Mouse (Mus musculus) ovary, postnatal 36 days (tissue): ENCODE data around the gene Nav2.

ENCODE experiments used
- DNase-seq: peaks from one replicate; pipeline ENCODE4 v3.0.0; 2022; ENCODE audit warnings: low spot score, mixed read lengths

Gene Nav2

DNA sequence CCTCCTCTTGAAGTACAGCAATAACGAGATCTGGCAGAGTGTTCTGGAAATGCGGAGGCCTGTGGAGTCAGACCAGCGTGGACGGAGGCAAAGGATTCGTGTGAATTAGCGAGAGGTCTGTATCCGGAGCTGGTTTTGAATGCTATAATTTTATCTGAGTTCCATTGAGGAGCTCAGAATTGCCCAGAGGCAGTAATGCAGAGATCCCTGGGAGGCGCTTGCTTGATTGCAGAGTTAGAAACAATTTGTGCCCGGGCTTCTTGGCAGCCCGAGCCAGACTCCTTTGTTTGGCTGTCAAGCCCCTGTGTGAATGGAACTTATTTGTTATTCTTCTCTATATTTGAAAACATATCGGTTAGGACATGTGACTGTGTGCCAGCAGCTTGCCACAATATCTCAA, 255.3 kb downstream of the Nav2 start:
- no peak for DNase-seq

DNA sequence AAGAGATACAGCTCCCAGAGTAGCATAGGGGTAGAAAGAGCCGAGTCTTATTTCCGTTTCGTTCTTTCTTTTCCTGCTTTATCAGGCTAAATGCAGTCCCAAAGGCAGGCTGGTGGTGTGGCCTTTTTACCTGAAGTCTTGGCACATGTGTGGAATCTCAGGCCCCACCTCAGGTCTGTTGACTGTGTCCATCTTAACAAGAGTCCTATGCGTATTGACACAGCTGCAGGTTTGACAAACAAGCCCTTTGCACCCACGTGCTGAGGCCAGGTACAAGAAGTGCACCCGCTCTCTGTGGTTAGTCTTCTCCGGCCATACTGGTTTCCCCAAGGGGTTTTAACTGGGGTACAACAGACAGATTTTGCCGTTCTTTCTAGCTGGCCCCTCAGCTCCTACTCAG, 256.4 kb downstream of the Nav2 start:
- no peak for DNase-seq

DNA sequence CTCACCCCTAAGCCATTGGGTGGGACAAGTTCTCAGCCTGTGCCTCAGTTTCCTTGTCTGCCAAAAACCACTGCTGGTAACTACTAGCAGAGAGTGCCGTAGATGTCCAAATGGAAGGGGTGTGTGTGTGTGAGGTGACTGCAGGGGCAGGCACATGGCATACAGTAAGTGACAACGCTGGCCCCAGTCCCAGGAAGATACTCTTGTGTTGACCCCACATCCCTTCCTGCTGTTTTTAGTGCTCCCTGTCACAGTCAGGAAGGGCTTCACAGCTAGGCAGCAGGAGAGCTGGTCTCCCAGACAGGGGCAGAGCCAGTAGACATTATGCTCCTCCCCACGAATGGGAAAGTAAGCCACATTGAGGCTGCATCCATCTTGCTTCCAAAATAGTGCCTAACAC, 264.4 kb downstream of the Nav2 start:
- no peak for DNase-seq

DNA sequence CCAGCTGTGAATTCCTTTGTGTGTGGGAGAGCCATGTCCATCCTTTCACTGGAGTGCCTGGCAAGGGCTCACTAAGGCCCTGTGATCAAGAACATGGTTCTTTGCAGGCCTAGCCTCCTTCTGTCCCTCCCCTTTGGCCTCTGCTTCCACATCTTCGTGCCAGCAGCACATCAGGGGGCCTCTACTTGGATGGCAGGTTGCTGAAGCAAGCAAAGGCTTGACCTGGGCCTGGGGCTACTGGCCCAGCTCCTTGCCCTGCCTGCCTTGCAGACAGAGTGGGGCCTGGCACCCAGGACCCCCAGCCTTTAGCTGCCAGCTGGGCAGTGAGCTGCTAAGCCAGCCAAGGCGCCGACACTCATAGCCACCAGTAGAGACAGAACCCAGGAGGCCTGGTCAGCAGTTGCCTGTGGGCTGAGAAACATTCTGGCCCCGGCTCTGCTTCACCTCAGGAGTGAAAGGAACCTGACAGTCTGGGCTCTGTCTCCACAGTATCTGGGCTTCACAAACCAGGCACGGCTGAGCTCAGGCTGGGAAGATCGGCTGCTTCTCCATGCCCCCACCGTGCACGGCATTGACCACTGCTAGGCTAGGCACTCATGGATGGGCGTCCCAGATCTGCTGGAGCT, 267.4 kb downstream of the Nav2 start:
- no peak for DNase-seq

DNA sequence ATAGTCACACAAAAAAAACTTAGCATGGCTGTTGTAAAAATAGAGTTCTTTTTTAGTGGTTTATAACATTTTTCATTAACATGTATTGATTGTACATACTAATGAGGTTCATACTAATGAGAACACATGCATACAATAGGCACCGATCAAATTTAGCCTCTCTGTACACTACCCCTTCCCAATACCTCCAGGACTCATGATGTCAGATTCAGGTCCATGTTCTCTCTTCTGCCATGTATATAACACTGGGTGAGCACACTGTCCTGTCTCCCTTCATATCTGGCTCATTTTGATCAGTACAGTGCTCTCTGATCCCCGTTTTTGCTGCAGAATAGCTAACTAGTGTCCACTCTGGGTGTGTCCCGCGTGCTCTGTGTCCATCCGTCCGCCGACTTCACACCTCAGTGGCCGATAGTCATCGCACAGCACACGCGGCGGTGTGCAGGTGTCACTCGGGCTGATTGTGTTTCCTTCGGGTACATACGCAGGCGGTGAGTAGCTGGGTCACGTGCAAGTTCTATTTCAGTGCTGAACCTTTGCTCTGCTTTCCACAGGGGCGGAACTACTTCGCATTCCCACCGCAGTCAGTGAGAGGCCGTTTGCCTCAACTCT, 268.2 kb downstream of the Nav2 start:
- DNase-seq, result no peak

DNA sequence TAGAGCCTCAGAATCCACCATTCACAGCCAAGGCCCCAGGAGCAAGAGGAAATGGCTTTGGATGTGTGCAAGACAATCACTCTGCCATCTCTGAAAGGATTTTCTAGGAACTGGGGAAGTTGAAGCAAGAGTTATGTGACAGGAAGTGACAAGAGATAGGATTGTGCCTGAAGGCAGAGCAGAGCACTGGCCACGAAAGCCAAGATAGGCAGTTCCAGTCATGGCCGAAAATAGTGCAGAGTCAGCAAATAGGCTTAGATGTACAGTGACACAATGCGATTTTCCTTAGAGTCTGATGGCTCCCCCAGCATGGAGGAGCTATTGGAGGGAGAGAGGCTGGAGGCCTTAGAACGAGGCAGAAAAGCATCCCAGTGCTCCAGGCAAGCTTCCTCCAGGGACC, 269.7 kb downstream of the Nav2 start:
- DNase-seq, result no peak

DNA sequence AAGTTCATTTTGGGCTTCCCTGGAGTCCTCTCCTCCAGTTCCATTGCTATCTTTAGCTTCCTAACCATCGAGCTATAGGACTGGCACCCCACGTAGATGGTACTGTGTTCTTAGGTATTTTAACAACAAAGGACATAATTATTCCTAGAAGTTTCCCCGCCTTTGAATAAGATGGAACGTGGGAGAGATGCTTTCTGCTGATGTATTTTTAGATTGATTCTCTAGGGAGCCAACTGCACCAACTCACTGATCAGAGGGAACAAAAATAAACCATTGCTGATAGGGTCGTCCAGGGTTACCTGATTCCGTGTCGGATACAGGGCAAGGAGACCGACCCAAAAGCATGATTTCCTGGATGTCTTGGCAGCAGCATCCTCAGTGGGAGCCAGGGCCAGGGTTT, 272.5 kb downstream of the Nav2 start:
- DNase-seq, result no peak

DNA sequence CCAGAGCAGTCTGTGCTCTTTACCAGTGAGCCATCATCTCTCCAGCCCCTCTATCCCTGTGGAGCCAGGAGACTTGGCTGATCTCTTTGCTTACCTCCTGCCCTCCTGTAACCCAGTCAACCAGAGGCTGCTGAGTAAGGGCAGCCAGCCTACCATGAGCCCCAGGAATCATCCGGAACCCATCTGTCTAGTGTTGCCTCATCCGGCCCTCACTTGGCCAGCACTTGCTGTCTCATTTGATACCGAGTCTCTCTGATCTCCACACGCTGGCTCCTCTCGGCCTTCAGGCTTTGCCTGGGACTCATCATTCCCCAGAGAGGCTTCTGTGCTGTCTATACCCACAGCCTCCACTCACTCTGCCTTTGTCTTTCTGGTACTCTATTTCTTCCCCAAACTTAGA, 273.9 kb downstream of the Nav2 start:
- no peak for DNase-seq

DNA sequence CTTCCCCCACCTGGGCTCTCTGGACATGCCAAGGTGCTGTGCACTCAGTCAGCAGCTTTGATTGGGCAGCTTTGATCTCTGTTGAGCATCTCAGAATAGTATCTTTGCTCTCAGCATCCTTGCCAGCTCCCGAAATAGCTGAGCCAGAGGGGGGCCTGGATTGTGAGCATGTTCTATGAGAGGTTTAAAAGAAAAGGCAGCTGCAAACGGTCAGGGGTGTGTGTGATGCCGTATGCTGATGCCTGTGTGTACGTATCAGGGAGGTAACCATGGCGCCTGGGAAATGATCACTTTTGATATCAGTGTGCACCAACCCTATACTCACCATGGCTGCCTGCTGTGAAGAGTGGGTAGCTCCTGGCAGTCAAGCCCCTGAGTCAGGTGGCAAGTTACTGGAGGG, 275.2 kb downstream of the Nav2 start:
- DNase-seq, result no peak

DNA sequence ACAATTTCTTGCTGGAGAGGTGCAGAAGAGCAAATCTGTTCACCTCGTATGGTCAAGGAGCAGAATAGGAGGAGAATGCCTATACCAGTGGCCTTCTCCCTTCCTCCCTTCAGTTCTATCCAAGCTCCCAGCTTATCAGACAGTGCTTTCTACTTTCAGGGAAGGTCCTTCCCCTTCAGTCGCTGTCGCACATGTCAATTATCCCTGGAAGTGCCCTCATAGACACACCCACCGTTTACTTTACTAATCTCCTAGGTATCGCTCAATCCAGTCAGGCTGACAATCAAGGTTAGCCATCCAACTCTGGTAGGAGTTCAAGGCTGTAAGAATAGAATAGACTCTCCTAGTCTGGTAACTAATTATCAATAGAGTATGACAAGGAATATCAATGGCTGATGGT, 277.5 kb downstream of the Nav2 start:
- no peak for DNase-seq

DNA sequence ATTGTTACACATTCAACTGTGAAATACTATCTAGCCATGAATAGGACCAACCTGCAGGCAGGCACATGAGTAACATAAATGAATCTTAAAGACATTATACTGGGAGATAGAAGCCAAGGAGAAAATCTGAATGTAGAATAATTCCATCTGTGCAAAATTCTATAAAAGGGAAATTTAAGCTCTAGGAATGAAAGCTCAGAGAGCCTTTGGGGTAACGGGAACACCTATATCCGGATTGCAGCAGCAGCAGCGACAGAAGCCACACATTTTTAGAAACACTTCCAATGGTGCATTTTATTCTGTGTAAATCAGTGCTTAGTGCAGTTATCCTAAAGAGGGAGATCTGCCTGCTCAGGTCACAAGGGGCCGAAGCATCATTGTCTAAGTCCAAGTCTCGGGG, 280.8 kb downstream of the Nav2 start:
- DNase-seq, result no peak

DNA sequence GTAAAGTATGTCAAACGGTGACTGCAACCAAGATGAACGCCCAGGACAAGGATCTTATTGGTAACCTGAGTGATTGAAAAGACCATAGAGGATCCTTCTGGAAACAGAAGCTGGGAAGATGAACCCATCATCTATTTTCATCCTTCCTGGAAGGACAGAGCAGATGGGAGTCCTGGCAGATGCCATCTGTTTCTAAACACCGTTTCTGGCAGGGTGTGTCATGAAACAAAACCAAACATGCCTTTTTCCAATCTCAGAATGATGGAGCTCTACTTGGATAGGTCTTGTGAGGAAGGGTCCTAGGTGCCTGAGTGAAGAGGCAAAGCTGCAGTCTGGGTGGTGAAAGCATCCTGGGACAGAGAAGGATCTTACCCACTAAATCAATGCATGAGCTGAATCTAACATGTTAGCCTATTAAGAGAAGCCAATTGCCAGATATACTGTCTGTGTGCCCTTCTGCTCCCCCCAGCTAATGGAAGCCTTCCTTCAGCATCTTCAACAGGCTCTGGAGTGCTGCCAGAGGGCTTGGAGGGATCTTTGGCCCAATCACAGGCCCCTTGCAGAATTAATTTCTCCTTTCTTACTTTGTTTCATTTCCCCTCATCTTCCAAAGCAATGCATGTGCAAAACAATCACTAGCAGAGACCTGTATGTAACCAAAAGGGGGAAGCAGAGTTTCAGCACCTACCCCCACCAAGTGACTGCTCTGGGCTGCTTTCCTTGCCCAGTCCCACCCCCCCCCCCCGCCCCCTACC, 281.9 kb downstream of the Nav2 start:
- no peak for DNase-seq

DNA sequence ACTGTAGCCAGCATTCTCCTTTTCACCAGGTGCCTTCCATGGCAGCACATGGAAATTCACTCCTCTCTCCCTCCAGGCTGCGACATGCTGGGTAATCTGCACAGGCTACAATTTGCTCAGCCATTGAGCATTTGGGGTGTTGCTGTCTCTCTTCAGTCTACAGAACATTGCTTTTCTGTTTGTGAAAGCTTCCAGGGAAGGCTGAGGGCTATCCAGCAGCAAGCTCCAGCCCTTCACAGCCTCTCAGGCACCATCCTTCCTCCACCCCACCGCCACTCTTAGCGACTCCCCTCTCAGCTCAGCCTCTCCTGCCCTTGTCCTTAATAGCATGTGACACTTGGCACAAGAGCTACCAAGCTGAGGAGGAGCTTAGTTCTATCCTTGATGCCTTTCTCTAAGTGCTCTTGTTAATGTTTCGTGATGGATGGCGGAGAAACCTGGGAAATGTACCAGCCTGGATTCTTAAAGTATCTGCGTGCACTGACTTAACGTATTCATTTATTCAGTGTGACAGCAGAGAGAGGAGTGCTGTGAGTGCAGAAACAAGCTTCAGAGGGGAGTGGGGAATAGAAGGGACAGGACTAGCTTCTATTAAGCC, 282.7 kb downstream of the Nav2 start:
- no peak for DNase-seq

DNA sequence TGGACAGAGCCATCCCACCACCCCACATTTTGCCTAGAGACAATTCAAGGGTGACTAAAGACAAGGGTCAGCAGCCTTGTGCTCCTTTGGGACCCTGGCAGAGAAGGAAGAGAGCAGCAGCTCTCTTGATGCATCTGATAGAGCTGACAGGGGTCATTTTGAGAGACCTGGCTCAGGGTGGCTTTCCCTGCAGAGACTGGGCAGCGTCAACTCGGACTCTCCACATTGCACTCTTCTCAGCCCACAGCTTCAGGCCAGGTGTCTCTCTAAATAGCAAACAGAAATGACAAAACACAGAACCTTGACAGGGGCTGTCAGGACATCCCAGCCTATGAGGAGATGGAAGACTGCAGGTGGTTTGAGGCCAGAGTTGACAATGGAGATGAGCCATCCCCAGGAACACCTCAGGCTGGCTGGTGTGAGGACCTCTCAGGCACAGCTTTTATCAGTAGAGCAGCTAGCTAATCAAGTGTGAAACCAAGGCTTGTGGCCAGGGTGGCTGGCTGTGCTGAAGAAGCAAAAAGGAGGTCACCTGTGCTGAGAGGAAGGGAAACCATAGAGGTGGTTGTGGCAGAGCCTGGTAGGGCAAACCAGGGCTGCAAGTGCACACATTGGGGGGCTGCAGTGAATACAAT, 283.7 kb downstream of the Nav2 start:
- DNase-seq, result no peak

DNA sequence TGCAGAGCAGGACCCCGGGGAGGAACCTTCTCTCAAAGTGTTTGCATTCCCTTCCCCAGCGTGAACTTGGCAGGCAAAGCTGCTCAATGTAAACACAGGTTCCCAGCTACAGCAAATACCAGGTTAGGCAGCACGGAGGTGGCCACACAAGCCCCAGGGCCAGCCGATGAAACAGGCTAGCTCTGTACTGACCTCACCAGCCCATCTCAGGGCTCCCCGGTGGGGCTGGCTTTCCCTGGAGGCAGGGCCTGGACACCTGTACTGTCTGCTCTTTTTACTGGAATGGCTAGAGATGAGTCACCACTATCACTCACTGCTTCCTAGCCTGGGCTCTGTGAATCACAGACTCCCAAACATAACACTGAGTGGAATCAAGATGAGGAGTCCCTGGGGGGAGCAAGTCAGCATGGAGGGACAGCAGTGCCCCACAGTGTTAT, 287.2 kb downstream of the Nav2 start:
- DNase-seq, result no peak

DNA sequence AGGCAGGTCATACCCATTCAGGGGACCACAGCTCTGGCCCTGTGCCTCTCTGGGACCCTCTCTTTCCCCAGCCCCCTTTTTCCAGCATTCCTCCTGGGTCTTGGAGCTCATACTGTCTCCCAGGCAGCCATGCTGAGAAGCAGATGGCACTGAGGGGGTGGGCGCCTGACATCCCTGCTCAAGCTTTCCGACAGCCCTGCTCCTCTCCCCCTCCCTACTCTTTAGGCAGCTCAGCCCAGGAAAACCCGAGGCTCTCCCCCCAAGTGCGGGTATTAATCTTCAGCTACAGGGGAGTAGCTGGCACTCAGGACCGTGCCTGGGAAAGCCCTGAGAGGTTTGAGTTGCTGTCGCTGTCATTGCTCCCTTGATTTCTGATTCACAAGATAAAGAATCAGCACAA, 290.9 kb downstream of the Nav2 start:
- no peak for DNase-seq

DNA sequence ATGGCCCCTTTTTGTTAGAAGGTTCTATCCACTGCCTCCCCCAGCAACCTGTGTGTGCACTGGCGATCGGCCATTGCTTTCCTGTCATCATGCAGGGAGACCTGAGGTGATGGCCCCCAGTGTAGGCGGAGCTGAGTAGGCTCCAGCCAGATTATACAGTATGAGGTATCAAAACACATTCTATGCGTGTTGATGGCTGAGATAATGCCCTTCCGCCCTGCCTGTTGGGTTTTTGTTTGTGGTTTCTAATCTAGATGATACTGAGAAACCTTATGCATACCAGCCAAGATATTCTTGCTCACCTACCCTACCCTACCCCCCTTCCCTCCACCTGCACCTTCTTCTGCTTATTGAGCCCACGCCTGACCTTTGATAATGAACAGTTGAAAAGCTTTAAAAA, 291.8 kb downstream of the Nav2 start:
- DNase-seq, result no peak

DNA sequence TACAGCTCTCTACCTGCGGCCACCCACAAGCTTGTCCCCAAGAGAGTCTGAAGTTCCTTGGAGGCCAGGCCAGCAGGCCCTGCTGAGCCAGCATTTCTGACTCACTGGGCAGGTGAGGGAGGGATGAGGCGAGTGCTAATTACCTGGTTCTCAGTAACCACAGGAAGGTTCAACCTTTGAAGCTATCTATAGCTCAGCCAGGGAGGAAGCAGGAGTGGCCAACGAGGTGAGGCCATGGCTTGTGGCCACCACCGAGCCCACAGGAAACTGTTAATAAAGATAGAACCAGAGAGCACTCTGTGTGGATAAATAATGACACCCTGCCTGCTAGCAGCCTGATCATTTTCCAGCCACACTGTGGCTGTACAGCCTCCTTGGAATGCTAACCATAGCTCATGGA, 294.5 kb downstream of the Nav2 start:
- no peak for DNase-seq

DNA sequence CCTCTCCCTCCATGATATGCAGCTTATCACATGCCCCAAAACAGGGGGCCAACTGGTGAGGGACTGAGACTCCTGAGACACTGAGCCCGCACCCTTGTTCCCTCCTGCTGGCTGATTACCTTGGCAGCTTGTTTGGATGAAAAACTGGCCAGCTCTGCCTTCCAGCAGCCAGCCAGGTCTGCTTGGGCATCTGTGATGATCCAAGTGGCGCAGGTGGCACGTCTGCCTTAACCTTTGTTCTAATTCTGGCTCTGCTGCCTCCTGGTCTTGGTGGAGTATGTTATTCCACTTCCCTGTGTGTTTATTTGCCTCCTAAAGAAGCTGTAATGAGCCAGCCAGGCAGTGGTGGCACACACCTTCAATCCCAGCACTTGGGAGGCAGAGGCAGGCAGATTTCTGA, 296.3 kb downstream of the Nav2 start:
- DNase-seq, result no peak

DNA sequence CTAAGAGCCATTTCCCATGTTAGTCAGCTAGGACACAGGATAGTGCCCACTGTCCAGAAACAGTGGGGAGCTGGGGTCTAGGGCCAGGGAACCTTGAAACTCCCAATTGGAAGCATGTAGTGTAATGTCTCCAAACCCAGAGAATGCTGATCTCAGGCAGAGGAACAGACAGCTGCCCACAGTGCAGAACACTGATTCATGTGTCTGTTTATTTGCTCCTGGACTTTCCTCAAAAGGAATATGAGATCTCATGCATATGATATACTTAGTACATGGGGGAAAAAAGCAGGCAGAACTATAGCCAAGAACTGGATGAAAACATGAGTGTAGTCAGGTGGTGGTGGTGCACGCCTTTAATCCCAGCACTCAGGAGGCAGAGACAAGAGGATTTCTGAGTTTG, 297.0 kb downstream of the Nav2 start:
- no peak for DNase-seq

DNA sequence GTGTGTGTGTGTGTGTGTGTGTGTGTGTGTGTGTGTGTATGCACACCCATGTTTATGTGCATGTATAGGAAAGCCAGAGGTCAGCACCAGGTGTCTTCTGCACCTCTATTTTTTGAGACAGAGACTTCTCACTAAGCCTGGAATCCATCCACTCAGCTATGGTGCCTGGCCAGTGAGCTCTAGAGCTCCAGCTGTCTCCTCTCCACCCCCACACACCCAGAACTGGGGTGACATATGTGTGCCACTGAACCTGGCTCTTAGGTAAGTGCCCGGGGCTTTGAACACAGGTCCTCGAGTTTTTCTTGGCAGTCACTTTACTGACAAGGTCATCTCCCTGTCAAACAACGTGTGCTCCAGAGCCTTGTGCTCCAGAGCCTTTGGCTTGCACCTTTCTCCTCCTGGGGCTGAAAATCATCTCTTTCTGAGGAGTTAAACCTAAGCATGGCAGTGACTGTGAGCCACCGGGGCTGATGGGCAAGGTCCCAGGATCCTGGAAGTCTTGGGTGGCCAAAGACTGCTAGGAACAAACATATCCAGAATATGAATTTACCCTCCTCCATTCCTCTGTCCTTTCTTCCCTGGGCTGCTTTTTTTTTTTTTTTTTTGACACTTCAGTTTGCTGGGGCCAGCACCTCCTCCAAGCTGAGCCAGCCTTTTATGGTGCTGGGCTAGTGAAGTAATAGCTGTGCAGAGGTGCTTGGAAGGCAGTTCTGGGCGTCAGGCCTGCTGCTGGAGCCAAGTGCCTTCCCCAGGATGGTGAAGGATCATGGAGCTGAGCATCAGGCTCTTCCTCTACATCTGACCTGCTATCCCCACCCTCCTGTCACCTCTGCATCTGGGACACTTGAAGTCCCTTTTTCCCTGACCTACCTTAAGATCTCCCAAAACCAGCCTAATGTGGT, 298.5 kb downstream of the Nav2 start:
- DNase-seq, result no peak

DNA sequence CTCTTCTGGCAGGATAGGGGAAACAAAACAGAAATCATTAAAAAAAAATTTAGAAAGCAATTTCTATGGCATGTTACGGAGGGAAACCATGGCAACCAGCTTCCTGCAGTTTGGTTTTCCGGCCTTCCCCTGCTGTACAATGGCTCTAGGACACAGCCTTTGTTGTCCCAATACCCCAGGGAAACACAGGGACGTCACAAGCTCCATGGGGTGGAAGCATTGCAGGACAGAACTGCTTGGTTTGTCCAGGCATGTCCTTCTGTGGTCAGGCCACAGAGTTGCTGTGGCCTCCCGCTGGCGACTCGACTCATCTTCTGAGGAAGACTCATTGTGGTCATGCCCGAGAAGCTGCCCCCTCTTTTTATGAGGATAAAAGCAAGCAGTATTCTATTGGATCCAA, 301.0 kb downstream of the Nav2 start:
- no peak for DNase-seq
